Mouse (Mus musculus) kidney, adult 11 months (tissue): ENCODE measurements around the gene Hpd.
A peak's percentile ranks its signal among the peaks of the same experiment; 100 is the strongest.

Experiments used
- DNase-seq: peaks from one replicate; pipeline ENCODE4 v3.0.0; 2022

Hpd gene

GRCm38 (mm10) chr5:123146357-123146756 lies 36.2 kb downstream of the Hpd start:
- DNase-seq, result no peak

GRCm38 (mm10) chr5:123144746-123145590 lies 37.6 kb downstream of the Hpd start:
- no peak for DNase-seq

- peak; percentile 36 for DNase-seq
These were observed 38.4 kb downstream of the Hpd start for GRCm38 (mm10) chr5:123143971-123144745.

- DNase-seq, result no peak
These were observed 39.1 kb downstream of the Hpd start for GRCm38 (mm10) chr5:123143251-123143970.

- DNase-seq, result peak; percentile 66
These were observed 40.1 kb downstream of the Hpd start, which contains the start of gene Setd1b for GRCm38 (mm10) chr5:123142161-123143157. Setd1b (plus strand) TSS chr5:123142193.

- no peak for DNase-seq
These were observed 40.9 kb downstream of the Hpd start for GRCm38 (mm10) chr5:123141555-123142160.

GRCm38 (mm10) chr5:123140694-123141554 lies 41.6 kb downstream of the Hpd start:
- peak; percentile 97 for DNase-seq

GRCm38 (mm10) chr5:123139722-123140627 lies 42.6 kb downstream of the Hpd start:
- DNase-seq, result no peak

- DNase-seq, result peak; percentile 84
These were observed 43.4 kb downstream of the Hpd start for GRCm38 (mm10) chr5:123138953-123139721.

GRCm38 (mm10) chr5:123138230-123138911 lies 44.2 kb downstream of the Hpd start:
- peak; percentile 86 for DNase-seq

- DNase-seq, result no peak
These were observed 44.7 kb downstream of the Hpd start for GRCm38 (mm10) chr5:123137910-123138229.

- DNase-seq, result peak; percentile 94
These were observed 45.2 kb downstream of the Hpd start for GRCm38 (mm10) chr5:123137044-123137909.

GRCm38 (mm10) chr5:123136361-123137043 lies 46.0 kb downstream of the Hpd start:
- DNase-seq, result peak; percentile 96

GRCm38 (mm10) chr5:123135471-123136360 lies 46.8 kb downstream of the Hpd start:
- DNase-seq, result peak; percentile 97

GRCm38 (mm10) chr5:123134875-123135382 lies 47.6 kb downstream of the Hpd start:
- DNase-seq, result peak; percentile 44
